Mouse (Mus musculus) cortical plate, adult 2 months (tissue): ENCODE data around the gene Coq5.
"Not testable (repeated sequence)": the region's sequence is repeated elsewhere in the genome, so short reads cannot be mapped to it uniquely, and the experiment has no call there.

Source experiments
- CTCF ChIP-seq: fragments of 200-500 bp; IDR thresholded peaks from 2 replicates; pipeline ENCODE4 v1.5.1; 2011; ENCODE audit warnings: mild to moderate bottlenecking, control low read depth, low read length; ENCODE audit not compliant: insufficient read depth; ENCODE audit errors: extremely low read depth
- POLR2A ChIP-seq: fragments of 200-500 bp; IDR thresholded peaks from 2 replicates; pipeline ENCODE4 v1.6.1; 2011; ENCODE audit warnings: mild to moderate bottlenecking, low read length, control low read depth; ENCODE audit not compliant: insufficient read depth; ENCODE audit errors: extremely low read depth

GRCm38 (mm10) chr5:115302190-115302589 is 22.7 kb downstream of the Coq5 start:
- not testable (repeated sequence) for TF ChIP-seq CTCF, POLR2A
